ENCODE assay signal across 42 mouse cellular contexts in genomic region chr5:90424625-90425024, GRCm38 (mm10). TPM values are rescaled to one million over a fixed set of nuclear protein-coding genes. Genes with fewer than 3 reads are reported as not detected.
"Had no signal": no experiment of that assay in that cellular context is flagged by ENCODE, and none has a peak within 500 bp of the region (broad histone marks: within the 10 kb centered on the region; RNA-seq: fewer than 3 reads in every experiment).

No protein-coding gene starts in this region.

- H3K4me1 ChIP-seq: heart, embryonic 10.5 days; heart, embryonic 12.5 days; heart, embryonic 13.5 days; heart, embryonic 15.5 days; hindbrain, embryonic 10.5 days; hindbrain, embryonic 12.5 days; hindbrain, embryonic 13.5 days; hindbrain, embryonic 15.5 days; intestine, embryonic 15.5 days; kidney, embryonic 15.5 days had no signal

- H3K4me2 ChIP-seq: heart, embryonic 11.5 days; heart, embryonic 12.5 days; heart, embryonic 13.5 days; heart, embryonic 15.5 days; hindbrain, embryonic 12.5 days; hindbrain, embryonic 13.5 days; hindbrain, embryonic 14.5 days; hindbrain, embryonic 15.5 days; intestine, embryonic 15.5 days; kidney, embryonic 15.5 days had no signal

- H3K27me3 ChIP-seq: heart, embryonic 12.5 days; heart, embryonic 13.5 days; heart, embryonic 15.5 days; hindbrain, embryonic 12.5 days; hindbrain, embryonic 13.5 days; hindbrain, embryonic 15.5 days; intestine, embryonic 15.5 days; kidney, embryonic 15.5 days had no signal

- DNase-seq: heart, adult 2 months; heart, postnatal 10 days; heart, postnatal 14 days; heart, postnatal 36 days; heart, postnatal 4 days; kidney, adult 11 months; kidney, adult 18-20 months; kidney, adult 2 months; kidney, adult 8-10 months; kidney, adult 9 months; kidney, postnatal 10 days; kidney, postnatal 14 days; kidney, postnatal 25 days; kidney, postnatal 36 days; kidney, postnatal 4 days; layer of hippocampus, adult 9-11 months; layer of hippocampus, postnatal 36 days had no signal

- H3K27ac ChIP-seq: heart, adult 2 months; heart, embryonic 10.5 days; heart, embryonic 13.5 days; heart, embryonic 15.5 days; hindbrain, embryonic 10.5 days; hindbrain, embryonic 12.5 days; hindbrain, embryonic 13.5 days; hindbrain, embryonic 14.5 days; hindbrain, embryonic 15.5 days; hindbrain, postnatal 0 days; intestine, embryonic 15.5 days; kidney, embryonic 15.5 days; kidney, postnatal 0 days; layer of hippocampus, adult 2 months had no signal

- H3K9me3 ChIP-seq: heart, embryonic 10.5 days; heart, embryonic 12.5 days; heart, embryonic 13.5 days; heart, embryonic 15.5 days; hindbrain, embryonic 10.5 days; hindbrain, embryonic 12.5 days; hindbrain, embryonic 13.5 days; hindbrain, embryonic 15.5 days; intestine, embryonic 15.5 days; kidney, embryonic 15.5 days had no signal

- H3K4me3 ChIP-seq: heart, adult 2 months; heart, embryonic 10.5 days; heart, embryonic 12.5 days; heart, embryonic 13.5 days; heart, embryonic 15.5 days; hindbrain, embryonic 10.5 days; hindbrain, embryonic 12.5 days; hindbrain, embryonic 13.5 days; hindbrain, embryonic 15.5 days; intestine, embryonic 15.5 days; kidney, embryonic 15.5 days; layer of hippocampus, adult 2 months had no signal

- H3K9ac ChIP-seq: heart, embryonic 12.5 days; heart, embryonic 13.5 days; heart, embryonic 15.5 days; hindbrain, embryonic 12.5 days; hindbrain, embryonic 13.5 days; hindbrain, embryonic 14.5 days; hindbrain, embryonic 15.5 days; intestine, embryonic 15.5 days; kidney, embryonic 15.5 days had no signal

- H3K36me3 ChIP-seq: heart, embryonic 10.5 days; heart, embryonic 12.5 days; heart, embryonic 13.5 days; heart, embryonic 15.5 days; hindbrain, embryonic 10.5 days; hindbrain, embryonic 12.5 days; hindbrain, embryonic 13.5 days; hindbrain, embryonic 15.5 days; intestine, embryonic 15.5 days; kidney, embryonic 15.5 days had no signal

- ATAC-seq: hindbrain, embryonic 16.5 days; hindbrain, postnatal 0 days; inflammation-experienced regulatory T-cells, adult 6 months; intestine, embryonic 15.5 days; intestine, embryonic 16.5 days; intestine, postnatal 0 days had no signal

RNA-seq across cellular contexts. Expression of gene Alb, which starts 36.1 kb away (rescaled TPM):
- total RNA-seq: heart, adult 2 months; heart, postnatal 25 days; heart, postnatal 36 days; hematopoietic stem cell, adult 5-6 weeks; layer of hippocampus, adult 18-20 months; layer of hippocampus, adult 2 months; layer of hippocampus, postnatal 10 days; layer of hippocampus, postnatal 14 days; layer of hippocampus, postnatal 36 days had no signal
- polyA plus RNA-seq: hindbrain, embryonic 10.5 days; hindbrain, embryonic 11.5 days; hindbrain, embryonic 12.5 days; hindbrain, embryonic 14.5 days; hindbrain, embryonic 16.5 days; hindbrain, postnatal 0 days; inflammation-experienced regulatory T-cells, adult 6 months had no signal
